Mouse (Mus musculus): ENCODE measurements around the gene Susd1. TPM values are rescaled to one million over a fixed set of nuclear protein-coding genes. Genes with fewer than 3 reads are reported as not detected.

Gene Susd1
- total and polyA plus RNA-seq, 3 experiments: 49.0 to 180 (median 67.6) TPM

- no peaks in the 10 kb centered on the region for H3K27me3 ChIP-seq (ENCODE audit: control insufficient read depth in 1 of 2, insufficient read depth in 2 of 2, low read length in 2 of 2)
- TF ChIP-seq MAFK (IDR thresholded peaks at IDR 0.05; ENCODE audit: borderline replicate concordance, low read depth, low read length) (no peak), JUND (IDR thresholded peaks at IDR 0.05; ENCODE audit: low read depth, low read length) (no peak), RAD21 (IDR thresholded peaks at IDR 0.05; ENCODE audit: low read depth, low read length) (no peak), USF2 (IDR thresholded peaks at IDR 0.05; ENCODE audit: borderline replicate concordance in 1 of 2, insufficient read depth in 1 of 2, low read depth in 1 of 2, low read length in 2 of 2) (no peak), BHLHE40 (IDR thresholded peaks at IDR 0.05; ENCODE audit: borderline replicate concordance, low read depth, low read length) (no peak), ZNF384 (IDR thresholded peaks at IDR 0.05; ENCODE audit: low read depth, low read length) (no peak), NELFE (IDR thresholded peaks at IDR 0.05; ENCODE audit: low read depth, low read length) (no peak), ZC3H11A (IDR thresholded peaks at IDR 0.05; ENCODE audit: low read depth, low read length) (no peak)
- peaks cover 7 to 25% of the 10 kb centered on the region in 2 experiments for H3K4me1 ChIP-seq (ENCODE audit: control insufficient read depth in 1 of 2, insufficient read depth in 2 of 2, low read length in 2 of 2)
- DNase-seq (ENCODE audit: low read depth, low spot score): no peak
- H3K79me2 ChIP-seq (ENCODE audit: control insufficient read depth, insufficient read depth, low read length, poor library complexity): no peaks in the 10 kb centered on the region
- H3K9me3 ChIP-seq (replicated peaks; ENCODE audit: insufficient read depth, low read length): no peaks in the 10 kb centered on the region
- no peak overlapping the region for H3K9ac ChIP-seq (ENCODE audit: control insufficient read depth, low read depth, low read length, poor library complexity, severe bottlenecking)
- H3K36me3 ChIP-seq (ENCODE audit: control insufficient read depth in 1 of 2, insufficient read depth in 2 of 2, low read length in 2 of 2): peaks cover 0 to 18% of the 10 kb centered on the region in 2 experiments; a peak in 2 of 4 replicates
- no peak overlapping the region for H3K4me3 ChIP-seq (ENCODE audit: control insufficient read depth in 1 of 2, insufficient read depth in 1 of 2, low read depth in 2 of 2, low read length in 2 of 2)
- no peak overlapping the region for H3K27ac ChIP-seq (ENCODE audit: control insufficient read depth, low read depth, low read length)
Measured at GRCm38 (mm10) chr4:59457941-59458340, 19.5 kb upstream of the Susd1 start.

- no peak for DNase-seq (ENCODE audit: low read depth, low spot score)
- H3K36me3 ChIP-seq (ENCODE audit: control insufficient read depth in 1 of 2, insufficient read depth in 2 of 2, low read length in 2 of 2): peaks cover 0 to 24% of the 10 kb centered on the region in 2 experiments; a peak in 2 of 4 replicates
- no peaks in the 10 kb centered on the region for H3K9me3 ChIP-seq (replicated peaks; ENCODE audit: insufficient read depth, low read length)
- no peak for TF ChIP-seq JUND (IDR thresholded peaks at IDR 0.05; ENCODE audit: low read depth, low read length)
- TF ChIP-seq USF1 (IDR thresholded peaks at IDR 0.05; ENCODE audit: low read depth, low read length): no peak
- no peak for TF ChIP-seq MAZ (IDR thresholded peaks at IDR 0.05; ENCODE audit: low read depth, low read length)
- no peak for TF ChIP-seq CTCF (IDR thresholded peaks at IDR 0.05 in 2 of 3, conservative IDR thresholded peaks at IDR 0.05 in 1 of 3; ENCODE audit: control insufficient read depth in 1 of 3, insufficient read depth in 1 of 3, low read depth in 2 of 3, low read length in 3 of 3, poor library complexity in 1 of 3, severe bottlenecking in 1 of 3)
- TF ChIP-seq MAFK (IDR thresholded peaks at IDR 0.05; ENCODE audit: borderline replicate concordance, low read depth, low read length): no peak
- no peak for TF ChIP-seq POLR2AphosphoS2 (IDR thresholded peaks at IDR 0.05; ENCODE audit: low read length)
- TF ChIP-seq ETS1 (IDR thresholded peaks at IDR 0.05; ENCODE audit: low read depth, low read length): no peak
- TF ChIP-seq ZC3H11A (IDR thresholded peaks at IDR 0.05; ENCODE audit: low read depth, low read length): no peak
- H3K27ac ChIP-seq (ENCODE audit: control insufficient read depth, low read depth, low read length): no peak overlapping the region
- H3K4me1 ChIP-seq (ENCODE audit: control insufficient read depth in 1 of 2, insufficient read depth in 2 of 2, low read length in 2 of 2): peaks cover 15 to 32% of the 10 kb centered on the region in 2 experiments
- H3K79me2 ChIP-seq (ENCODE audit: control insufficient read depth, insufficient read depth, low read length, poor library complexity): no peaks in the 10 kb centered on the region; the same call in 1 of the 2 replicates
- H3K27me3 ChIP-seq (ENCODE audit: control insufficient read depth in 1 of 2, insufficient read depth in 2 of 2, low read length in 2 of 2): no peaks in the 10 kb centered on the region
- no peak overlapping the region for H3K9ac ChIP-seq (ENCODE audit: control insufficient read depth, low read depth, low read length, poor library complexity, severe bottlenecking)
- no peak overlapping the region for H3K4me3 ChIP-seq (ENCODE audit: control insufficient read depth in 1 of 2, insufficient read depth in 1 of 2, low read depth in 2 of 2, low read length in 2 of 2)
Measured at GRCm38 (mm10) chr4:59457091-59457490, 18.7 kb upstream of the Susd1 start.

GRCm38 (mm10) chr4:59455465-59455864 is 17.0 kb upstream of the Susd1 start:
- Histone ChIP-seq H3K9me3 (replicated peaks; ENCODE audit: insufficient read depth, low read length) (no peaks in the 10 kb centered on the region), H3K9ac (ENCODE audit: control insufficient read depth, low read depth, low read length, poor library complexity, severe bottlenecking) (no peak overlapping the region), H3K27me3 (ENCODE audit: control insufficient read depth in 1 of 2, insufficient read depth in 2 of 2, low read length in 2 of 2) (no peaks in the 10 kb centered on the region), H3K36me3 (ENCODE audit: control insufficient read depth in 1 of 2, insufficient read depth in 2 of 2, low read length in 2 of 2) (peaks cover 0 to 31% of the 10 kb centered on the region in 2 experiments; a peak in 2 of 4 replicates), H3K4me1 (ENCODE audit: control insufficient read depth in 1 of 2, insufficient read depth in 2 of 2, low read length in 2 of 2) (peaks cover 20 to 39% of the 10 kb centered on the region in 2 experiments), H3K27ac (ENCODE audit: control insufficient read depth, low read depth, low read length) (no peak overlapping the region), H3K4me3 (ENCODE audit: control insufficient read depth in 1 of 2, insufficient read depth in 1 of 2, low read depth in 2 of 2, low read length in 2 of 2) (no peak overlapping the region), H3K79me2 (ENCODE audit: control insufficient read depth, insufficient read depth, low read length, poor library complexity) (no peaks in the 10 kb centered on the region; the same call in 1 of the 2 replicates)
- no peak for DNase-seq (ENCODE audit: low read depth, low spot score)
- no peak for TF ChIP-seq KAT2A (conservative IDR thresholded peaks at IDR 0.05; ENCODE audit: low read depth, low read length)
- TF ChIP-seq ELF1 (IDR thresholded peaks at IDR 0.05; ENCODE audit: low read depth, low read length): no peak
- TF ChIP-seq TCF12 (IDR thresholded peaks at IDR 0.05; ENCODE audit: low read depth, low read length): no peak
- no peak for TF ChIP-seq ZMIZ1 (IDR thresholded peaks at IDR 0.05; ENCODE audit: low read depth, low read length)
- no peak for TF ChIP-seq RCOR1 (IDR thresholded peaks at IDR 0.05; ENCODE audit: low read depth, low read length)
- no peak for TF ChIP-seq POLR2AphosphoS5 (IDR thresholded peaks at IDR 0.05; ENCODE audit: borderline replicate concordance, low read depth, low read length)
- no peak for TF ChIP-seq NELFE (IDR thresholded peaks at IDR 0.05; ENCODE audit: low read depth, low read length)
- TF ChIP-seq CHD1 (IDR thresholded peaks at IDR 0.05; ENCODE audit: low read depth, low read length): no peak
- TF ChIP-seq SIN3A (IDR thresholded peaks at IDR 0.05; ENCODE audit: low read length): no peak
- no peak for TF ChIP-seq HCFC1 (IDR thresholded peaks at IDR 0.05; ENCODE audit: low read depth, low read length)
- no peak for TF ChIP-seq TAL1 (IDR thresholded peaks at IDR 0.05; ENCODE audit: low read length)
- TF ChIP-seq POLR2AphosphoS2 (IDR thresholded peaks at IDR 0.05; ENCODE audit: low read length): no peak
- no peak for TF ChIP-seq ZKSCAN1 (IDR thresholded peaks at IDR 0.05; ENCODE audit: low read depth, low read length)
- TF ChIP-seq POLR2A (IDR thresholded peaks at IDR 0.05; ENCODE audit: control insufficient read depth in 1 of 2, insufficient read depth in 1 of 2, low read depth in 1 of 2, low read length in 2 of 2, poor library complexity in 1 of 2): no peak
- no peak for TF ChIP-seq TBP (IDR thresholded peaks at IDR 0.05; ENCODE audit: low read depth, low read length)
- no peak for TF ChIP-seq BHLHE40 (IDR thresholded peaks at IDR 0.05; ENCODE audit: borderline replicate concordance, low read depth, low read length)

All from MEL (cell line).